Mouse (Mus musculus): ENCODE measurements around the gene Lce1g. TPM values are rescaled to one million over a fixed set of nuclear protein-coding genes. Genes with fewer than 3 reads are reported as not detected.

Gene Lce1g
- polyA plus RNA-seq (2014; fragmentation: Nextera tagmentation; extraction: Ambion mirVana): not detected in 2 replicates

DNA sequence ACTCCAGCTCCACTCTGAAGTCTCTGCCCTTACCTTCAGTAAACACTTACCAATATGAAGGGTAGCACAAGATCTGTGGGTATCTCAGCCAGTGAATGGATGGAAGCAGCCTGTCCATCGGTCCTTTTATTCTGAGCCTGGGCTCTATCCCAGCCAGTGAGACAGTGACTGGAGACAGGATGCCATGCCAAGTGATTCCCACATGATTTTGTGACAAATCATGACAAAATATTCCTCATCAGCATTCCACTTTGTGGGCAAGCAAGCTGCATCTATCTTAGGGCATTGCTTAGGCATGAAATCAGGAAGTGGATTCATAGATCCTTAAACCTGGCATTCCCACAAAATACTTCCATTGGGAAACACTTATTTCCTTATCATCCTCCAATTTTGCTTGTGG is at the start of gene Lce1g:
Gene Lce1g, minus strand, starts transcription at position 101 of the 400 bp plus-strand sequence.
- H3K4me1 ChIP-seq (replicated peaks; ENCODE audit: control insufficient read depth, insufficient read depth, low read length): no peaks in the 10 kb centered on the region
- H3K27me3 ChIP-seq (ENCODE audit: control insufficient read depth, insufficient read depth, low read length): no peaks in the 10 kb centered on the region
- no peak for DNase-seq (ENCODE audit: low spot score)
- WGBS: 88% methylated on average over 1 of the region's 1 CpGs
- H3K4me3 ChIP-seq (ENCODE audit: low read depth, low read length): no peak within 1 kb of the TSS
- ATAC-seq (replicated peaks; ENCODE audit: low FRiP score): no peak
- no peak within 1 kb of the TSS for H3K27ac ChIP-seq (ENCODE audit: low read depth, low read length)
- no peak within 1 kb of the TSS for H3K4me2 ChIP-seq (ENCODE audit: low read depth, low read length, severe bottlenecking)
- no peak within 1 kb of the TSS for H3K9ac ChIP-seq (ENCODE audit: low read length)
- H3K9me3 ChIP-seq (ENCODE audit: control insufficient read depth, low read length): no peaks in the 10 kb centered on the region
- no peaks in the 10 kb centered on the region for H3K36me3 ChIP-seq (ENCODE audit: control insufficient read depth, insufficient read depth, low read length)

DNA sequence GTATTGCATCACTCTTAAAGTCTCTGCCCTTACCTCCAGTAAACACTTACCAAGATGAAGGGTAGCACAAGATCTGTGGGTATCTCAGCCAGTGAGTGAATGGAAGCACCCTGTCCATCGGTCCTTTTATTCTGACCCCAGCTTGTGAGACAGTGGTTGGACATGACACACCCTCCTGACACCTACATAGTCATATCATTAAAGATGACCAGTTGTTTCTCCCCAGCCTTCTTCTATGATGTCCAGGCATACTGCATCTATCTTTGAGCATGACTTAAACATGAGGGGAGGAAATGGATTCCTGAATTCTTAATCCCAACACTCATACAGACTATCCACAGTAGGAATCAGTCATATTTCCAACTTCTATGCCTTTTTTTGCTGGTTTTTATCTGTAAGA is 38.3 kb upstream of the Lce1g start, which contains the start of gene Lce1j:
Gene Lce1j, minus strand, starts transcription at position 101 of the 400 bp plus-strand sequence.
- no peaks in the 10 kb centered on the region for H3K9me3 ChIP-seq (ENCODE audit: control insufficient read depth, low read length)
- no peaks in the 10 kb centered on the region for H3K36me3 ChIP-seq (ENCODE audit: control insufficient read depth, insufficient read depth, low read length)
- H3K27me3 ChIP-seq (ENCODE audit: control insufficient read depth, insufficient read depth, low read length): no peaks in the 10 kb centered on the region
- ATAC-seq (replicated peaks; ENCODE audit: low FRiP score) (no peak), DNase-seq (ENCODE audit: low spot score) (no peak)
- H3K4me1 ChIP-seq (replicated peaks; ENCODE audit: control insufficient read depth, insufficient read depth, low read length): no peaks in the 10 kb centered on the region
- no peak within 1 kb of the TSS for H3K9ac ChIP-seq (ENCODE audit: low read length)
- H3K4me3 ChIP-seq (ENCODE audit: low read depth, low read length): no peak within 1 kb of the TSS
- 81% methylated on average over 1 of the region's 1 CpGs for WGBS
- H3K4me2 ChIP-seq (ENCODE audit: low read depth, low read length, severe bottlenecking): no peak within 1 kb of the TSS
- no peak within 1 kb of the TSS for H3K27ac ChIP-seq (ENCODE audit: low read depth, low read length)

DNA sequence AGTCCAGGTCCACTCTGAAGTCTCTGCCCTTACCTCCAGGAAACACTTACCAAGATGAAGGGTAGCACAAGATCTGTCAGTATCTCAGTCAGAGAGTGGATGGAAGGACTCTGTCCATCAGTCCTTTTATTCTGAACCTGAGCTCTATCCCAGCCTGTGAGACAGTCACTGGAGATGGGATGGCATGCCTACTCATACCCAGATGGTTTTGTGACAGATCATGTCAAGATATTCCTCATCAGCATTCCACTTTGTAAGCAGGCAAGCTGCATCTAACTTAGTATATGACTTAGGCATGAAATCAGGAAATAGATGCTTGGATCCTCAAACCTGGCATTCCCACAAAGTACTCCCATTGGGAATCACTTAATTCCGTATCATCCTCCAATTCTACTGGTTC is 26.7 kb upstream of the Lce1g start, which contains the start of gene Lce1i:
Gene Lce1i, minus strand, starts transcription at position 101 of the 400 bp plus-strand sequence.
- H3K36me3 ChIP-seq (ENCODE audit: control insufficient read depth, insufficient read depth, low read length): no peaks in the 10 kb centered on the region
- ATAC-seq (replicated peaks; ENCODE audit: low FRiP score) (no peak), DNase-seq (ENCODE audit: low spot score) (no peak)
- no peaks in the 10 kb centered on the region for H3K4me1 ChIP-seq (replicated peaks; ENCODE audit: control insufficient read depth, insufficient read depth, low read length)
- 94% methylated on average over 1 of the region's 1 CpGs for WGBS
- H3K4me3 ChIP-seq (ENCODE audit: low read depth, low read length): no peak within 1 kb of the TSS
- no peak within 1 kb of the TSS for H3K27ac ChIP-seq (ENCODE audit: low read depth, low read length)
- H3K4me2 ChIP-seq (ENCODE audit: low read depth, low read length, severe bottlenecking): no peak within 1 kb of the TSS
- no peaks in the 10 kb centered on the region for H3K9me3 ChIP-seq (ENCODE audit: control insufficient read depth, low read length)
- H3K27me3 ChIP-seq (ENCODE audit: control insufficient read depth, insufficient read depth, low read length): no peaks in the 10 kb centered on the region
- no peak within 1 kb of the TSS for H3K9ac ChIP-seq (ENCODE audit: low read length)

DNA sequence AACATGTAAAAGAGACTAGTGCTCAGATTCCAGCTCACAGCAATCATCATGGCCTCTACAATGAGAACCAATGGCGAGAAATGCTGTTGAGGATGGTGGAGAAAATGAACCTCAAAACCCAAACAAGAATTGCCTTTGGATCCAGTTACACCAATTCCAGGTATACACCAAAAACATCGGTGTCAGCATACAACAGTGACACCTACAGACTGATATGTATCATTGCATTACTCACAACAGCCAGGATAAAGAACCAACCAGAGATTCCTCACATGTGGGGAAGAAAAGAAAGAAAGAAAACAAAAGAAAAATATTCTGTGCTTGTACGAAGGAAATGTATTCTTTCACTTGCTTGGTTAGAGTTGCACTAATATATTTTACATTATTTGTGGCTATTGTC is 19.4 kb upstream of the Lce1g start:
- H3K4me3 ChIP-seq (ENCODE audit: low read depth, low read length): no peak overlapping the region
- no peaks in the 10 kb centered on the region for H3K27me3 ChIP-seq (ENCODE audit: control insufficient read depth, insufficient read depth, low read length)
- H3K4me2 ChIP-seq (ENCODE audit: low read depth, low read length, severe bottlenecking): no peak overlapping the region
- no peaks in the 10 kb centered on the region for H3K36me3 ChIP-seq (ENCODE audit: control insufficient read depth, insufficient read depth, low read length)
- 23% methylated on average over 3 of the region's 3 CpGs for WGBS
- no peak overlapping the region for H3K9ac ChIP-seq (ENCODE audit: low read length)
- no peaks in the 10 kb centered on the region for H3K4me1 ChIP-seq (replicated peaks; ENCODE audit: control insufficient read depth, insufficient read depth, low read length)
- no peak for DNase-seq (ENCODE audit: low spot score)
- H3K27ac ChIP-seq (ENCODE audit: low read depth, low read length): no peak overlapping the region
- H3K9me3 ChIP-seq (ENCODE audit: control insufficient read depth, low read length): no peaks in the 10 kb centered on the region
- ATAC-seq (replicated peaks; ENCODE audit: low FRiP score): no peak

DNA sequence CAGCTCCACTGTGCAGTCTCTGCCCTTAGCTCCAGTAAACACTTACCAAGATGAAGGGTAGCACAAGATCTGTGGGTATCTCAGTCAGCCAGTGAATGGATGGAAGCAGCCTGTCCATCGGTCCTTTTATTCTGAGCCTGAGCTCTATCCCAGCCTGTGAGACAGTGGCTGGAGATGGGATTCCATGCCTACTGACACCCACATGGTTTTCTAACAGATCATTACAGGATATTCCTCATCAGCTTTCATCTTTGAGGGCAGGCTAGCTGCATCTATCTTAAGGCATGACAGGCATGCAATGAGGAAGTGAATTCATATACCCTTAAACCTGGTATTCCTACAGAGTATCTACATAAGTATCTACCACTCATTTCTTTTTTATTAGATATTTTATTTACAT is 12.8 kb upstream of the Lce1g start, which contains the start of gene Lce1h:
Gene Lce1h, minus strand, starts transcription at position 101 of the 400 bp plus-strand sequence.
- Histone ChIP-seq H3K4me3 (ENCODE audit: low read depth, low read length) (no peak within 1 kb of the TSS), H3K36me3 (ENCODE audit: control insufficient read depth, insufficient read depth, low read length) (no peaks in the 10 kb centered on the region), H3K4me2 (ENCODE audit: low read depth, low read length, severe bottlenecking) (no peak within 1 kb of the TSS), H3K27ac (ENCODE audit: low read depth, low read length) (no peak within 1 kb of the TSS), H3K9ac (ENCODE audit: low read length) (no peak within 1 kb of the TSS), H3K9me3 (ENCODE audit: control insufficient read depth, low read length) (no peaks in the 10 kb centered on the region), H3K4me1 (replicated peaks; ENCODE audit: control insufficient read depth, insufficient read depth, low read length) (no peaks in the 10 kb centered on the region), H3K27me3 (ENCODE audit: control insufficient read depth, insufficient read depth, low read length) (no peaks in the 10 kb centered on the region)
- 91% methylated on average over 1 of the region's 1 CpGs for WGBS
- DNase-seq (ENCODE audit: low spot score) (no peak), ATAC-seq (replicated peaks; ENCODE audit: low FRiP score) (no peak)

DNA sequence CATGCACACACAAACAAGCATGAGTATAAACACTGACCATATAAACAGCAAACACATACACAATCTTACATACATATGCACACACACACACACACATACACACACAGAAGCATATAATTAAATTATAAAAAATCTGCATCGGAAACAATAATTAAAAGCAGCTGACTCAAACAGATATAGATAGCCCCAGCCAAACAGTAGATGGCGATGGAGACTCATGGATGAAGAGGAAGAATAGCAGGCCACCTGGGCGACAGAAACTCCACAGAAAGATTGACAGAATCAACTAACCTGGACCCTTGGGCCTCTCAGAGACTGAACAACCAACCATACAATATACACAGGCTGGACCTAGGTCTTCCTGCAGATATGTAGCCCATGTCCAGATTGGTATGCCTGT is 1.1 kb upstream of the Lce1g start:
- Histone ChIP-seq H3K4me3 (ENCODE audit: low read depth, low read length) (no peak overlapping the region), H3K27me3 (ENCODE audit: control insufficient read depth, insufficient read depth, low read length) (no peaks in the 10 kb centered on the region), H3K9ac (ENCODE audit: low read length) (no peak overlapping the region), H3K27ac (ENCODE audit: low read depth, low read length) (no peak overlapping the region), H3K36me3 (ENCODE audit: control insufficient read depth, insufficient read depth, low read length) (no peaks in the 10 kb centered on the region), H3K4me2 (ENCODE audit: low read depth, low read length, severe bottlenecking) (no peak overlapping the region), H3K4me1 (replicated peaks; ENCODE audit: control insufficient read depth, insufficient read depth, low read length) (no peaks in the 10 kb centered on the region), H3K9me3 (ENCODE audit: control insufficient read depth, low read length) (no peaks in the 10 kb centered on the region)
- WGBS: 40% methylated on average over 3 of the region's 3 CpGs
- no peak for DNase-seq (ENCODE audit: low spot score)
- ATAC-seq (replicated peaks; ENCODE audit: low FRiP score): no peak

DNA sequence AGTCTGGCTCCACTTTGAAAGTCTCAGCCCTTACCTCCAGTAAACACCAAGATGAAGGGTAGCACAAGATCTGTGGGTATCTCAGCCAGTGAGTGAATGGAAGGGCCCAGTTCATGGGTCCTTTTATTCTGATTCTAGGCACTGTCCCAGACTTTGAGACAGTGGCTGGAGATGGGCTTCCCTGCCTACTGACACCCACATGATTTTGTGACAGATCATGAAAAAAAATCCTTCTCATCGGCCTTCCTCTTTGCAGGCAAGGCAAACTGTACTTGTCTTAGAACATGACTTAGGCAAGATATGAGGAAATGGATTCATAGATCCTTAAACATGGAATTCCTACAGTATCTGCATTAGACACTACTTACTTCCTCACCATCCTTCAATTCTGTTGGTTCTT is 13.1 kb downstream of the Lce1g start, which contains the start of gene Gm38119:
Gene Gm38119, minus strand, starts transcription at position 101 of the 400 bp plus-strand sequence.
- DNase-seq (ENCODE audit: low spot score) (no peak), ATAC-seq (replicated peaks; ENCODE audit: low FRiP score) (no peak)
- no peak within 1 kb of the TSS for H3K4me2 ChIP-seq (ENCODE audit: low read depth, low read length, severe bottlenecking)
- H3K4me3 ChIP-seq (ENCODE audit: low read depth, low read length): no peak within 1 kb of the TSS
- H3K9me3 ChIP-seq (ENCODE audit: control insufficient read depth, low read length): no peaks in the 10 kb centered on the region
- H3K27ac ChIP-seq (ENCODE audit: low read depth, low read length): no peak within 1 kb of the TSS
- 90% methylated on average over 1 of the region's 1 CpGs for WGBS
- H3K36me3 ChIP-seq (ENCODE audit: control insufficient read depth, insufficient read depth, low read length): no peaks in the 10 kb centered on the region
- no peak within 1 kb of the TSS for H3K9ac ChIP-seq (ENCODE audit: low read length)
- H3K4me1 ChIP-seq (replicated peaks; ENCODE audit: control insufficient read depth, insufficient read depth, low read length): no peaks in the 10 kb centered on the region
- H3K27me3 ChIP-seq (ENCODE audit: control insufficient read depth, insufficient read depth, low read length): no peaks in the 10 kb centered on the region

DNA sequence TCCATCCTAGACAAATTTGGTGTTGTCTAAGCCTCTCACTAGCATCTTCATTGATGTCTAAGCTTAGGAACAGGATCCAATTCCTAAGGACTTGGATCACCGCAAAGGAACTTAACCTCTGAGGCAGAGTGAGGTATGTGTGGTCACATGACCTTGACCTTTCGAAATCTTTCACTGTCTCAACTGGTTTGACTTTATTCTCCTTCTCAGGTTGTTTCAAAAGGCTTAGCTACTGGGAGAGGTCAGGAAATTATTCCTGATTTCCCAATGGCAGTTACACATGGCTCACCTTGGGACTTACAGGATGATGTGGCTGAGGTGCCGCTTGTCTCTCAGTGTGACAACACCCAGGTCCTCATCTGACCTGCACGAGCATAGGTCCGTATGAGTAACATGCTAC is 29.5 kb downstream of the Lce1g start:
- ATAC-seq (replicated peaks; ENCODE audit: low FRiP score) (no peak), DNase-seq (ENCODE audit: low spot score) (no peak)
- H3K9ac ChIP-seq (ENCODE audit: low read length): no peak overlapping the region
- no peaks in the 10 kb centered on the region for H3K27me3 ChIP-seq (ENCODE audit: control insufficient read depth, insufficient read depth, low read length)
- H3K4me1 ChIP-seq (replicated peaks; ENCODE audit: control insufficient read depth, insufficient read depth, low read length): no peaks in the 10 kb centered on the region
- no peak overlapping the region for H3K27ac ChIP-seq (ENCODE audit: low read depth, low read length)
- no peaks in the 10 kb centered on the region for H3K36me3 ChIP-seq (ENCODE audit: control insufficient read depth, insufficient read depth, low read length)
- H3K4me3 ChIP-seq (ENCODE audit: low read depth, low read length): no peak overlapping the region
- no peak overlapping the region for H3K4me2 ChIP-seq (ENCODE audit: low read depth, low read length, severe bottlenecking)
- 91% methylated on average over 5 of the region's 5 CpGs for WGBS
- no peaks in the 10 kb centered on the region for H3K9me3 ChIP-seq (ENCODE audit: control insufficient read depth, low read length)

DNA sequence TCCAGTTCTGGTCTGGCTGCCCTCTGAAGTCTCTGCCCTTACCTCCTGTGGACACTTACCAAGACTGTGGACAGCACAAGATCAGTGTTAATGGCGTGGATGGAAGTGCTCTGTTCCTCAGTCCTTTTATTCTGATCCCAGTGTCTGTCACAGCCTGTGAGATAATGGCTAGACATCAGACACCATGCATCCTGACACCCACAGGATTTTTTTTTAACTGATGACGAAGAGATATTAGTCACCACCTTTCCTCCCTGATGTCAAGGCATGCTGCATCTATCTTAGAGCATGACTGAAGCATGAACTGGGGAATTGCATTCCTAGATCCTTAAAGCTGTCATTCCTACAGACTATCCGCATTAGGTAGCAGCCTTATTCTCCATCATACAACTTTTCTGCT is 31.9 kb downstream of the Lce1g start, which contains the start of gene Lce1f:
Gene Lce1f, minus strand, starts transcription at position 101 of the 400 bp plus-strand sequence.
- WGBS: 87% methylated on average over 3 of the region's 3 CpGs
- H3K4me2 ChIP-seq (ENCODE audit: low read depth, low read length, severe bottlenecking): no peak within 1 kb of the TSS
- H3K27ac ChIP-seq (ENCODE audit: low read depth, low read length): no peak within 1 kb of the TSS
- no peaks in the 10 kb centered on the region for H3K27me3 ChIP-seq (ENCODE audit: control insufficient read depth, insufficient read depth, low read length)
- H3K4me3 ChIP-seq (ENCODE audit: low read depth, low read length): no peak within 1 kb of the TSS
- ATAC-seq (replicated peaks; ENCODE audit: low FRiP score): no peak
- no peaks in the 10 kb centered on the region for H3K9me3 ChIP-seq (ENCODE audit: control insufficient read depth, low read length)
- no peak for DNase-seq (ENCODE audit: low spot score)
- H3K4me1 ChIP-seq (replicated peaks; ENCODE audit: control insufficient read depth, insufficient read depth, low read length): no peaks in the 10 kb centered on the region
- no peaks in the 10 kb centered on the region for H3K36me3 ChIP-seq (ENCODE audit: control insufficient read depth, insufficient read depth, low read length)
- H3K9ac ChIP-seq (ENCODE audit: low read length): no peak within 1 kb of the TSS

Data from forebrain, embryonic 11.5 days (tissue).